Mouse (Mus musculus) natural killer cell, adult 2 months (primary cell): Measurements from ENCODE around the gene Dmgdh.

ENCODE experiments used
- DNase-seq, 2 experiments: peaks; one replicate each; pipeline ENCODE4 v3.0.0; 2022; ENCODE audit warnings: low spot score in 2 of 2

Gene Dmgdh

GRCm38 (mm10) chr13:93710325-93710724 lies 36.1 kb downstream of the Dmgdh start:
- DNase-seq = no peak

DNA sequence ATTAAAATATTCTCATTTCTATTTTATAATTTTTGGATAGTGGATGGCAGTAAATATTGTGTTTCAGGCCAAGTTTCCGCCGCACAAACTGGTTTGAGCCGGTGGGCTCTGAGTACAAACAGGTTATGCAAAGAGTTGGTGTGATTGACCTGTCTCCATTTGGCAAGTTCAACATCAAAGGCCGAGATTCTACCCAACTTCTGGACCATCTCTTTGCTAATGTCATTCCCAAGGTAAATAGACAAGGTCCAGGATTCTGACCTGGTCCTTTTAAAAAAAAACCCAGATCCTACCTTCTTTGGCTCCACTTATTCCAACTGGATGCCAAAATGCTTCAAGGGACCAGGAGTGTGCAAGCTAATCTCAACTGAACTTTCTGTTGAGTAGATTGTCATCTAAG lies 37.0 kb downstream of the Dmgdh start:
- DNase-seq = no peak

DNA sequence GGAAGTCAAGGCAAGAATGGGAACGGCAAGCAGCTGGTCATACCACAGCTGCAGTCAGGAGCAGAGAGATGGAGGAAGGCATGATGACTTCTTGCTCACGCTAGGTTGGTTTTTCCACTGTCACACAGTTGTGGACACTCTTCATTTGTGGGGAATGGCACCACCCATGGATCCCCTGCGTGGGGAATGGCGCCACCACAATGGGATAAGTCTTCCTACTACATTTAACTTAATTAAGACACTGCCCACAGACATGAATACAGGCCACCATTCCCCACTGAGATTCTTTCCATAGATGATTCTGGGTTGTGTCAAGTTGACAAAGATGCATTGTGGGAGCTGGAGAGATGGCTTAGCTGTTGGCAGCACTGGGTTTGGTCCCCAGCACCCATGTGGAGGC lies 38.1 kb downstream of the Dmgdh start:
- no peak for DNase-seq

GRCm38 (mm10) chr13:93713826-93714225 lies 39.6 kb downstream of the Dmgdh start:
- DNase-seq = no peak

- DNase-seq = no peak
These were observed 42.9 kb downstream of the Dmgdh start for GRCm38 (mm10) chr13:93717113-93717512.

- peak in 1 of 2 experiments; percentile 3 for DNase-seq
These were observed 44.7 kb downstream of the Dmgdh start for GRCm38 (mm10) chr13:93718948-93719347.

DNA sequence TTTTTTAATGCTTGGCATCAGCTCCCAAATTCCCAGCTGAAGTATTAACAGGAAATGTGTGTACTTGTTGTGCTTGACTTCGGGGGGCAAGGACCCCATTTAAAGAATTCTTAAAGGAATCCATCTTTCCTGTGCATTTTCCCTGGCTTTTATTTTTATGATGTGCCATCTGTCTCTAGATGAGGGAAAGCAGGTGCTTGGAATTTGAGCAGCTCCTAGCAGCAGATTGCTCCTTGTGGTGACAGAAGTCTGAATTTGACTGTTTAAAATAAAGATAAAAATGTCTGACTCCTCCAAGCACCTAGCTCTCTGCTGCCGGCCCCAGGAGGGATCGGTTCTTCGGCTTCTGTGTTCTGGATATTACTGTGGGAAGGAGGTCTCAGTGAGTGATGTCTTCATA lies 47.7 kb downstream of the Dmgdh start:
- no peak for DNase-seq

DNA sequence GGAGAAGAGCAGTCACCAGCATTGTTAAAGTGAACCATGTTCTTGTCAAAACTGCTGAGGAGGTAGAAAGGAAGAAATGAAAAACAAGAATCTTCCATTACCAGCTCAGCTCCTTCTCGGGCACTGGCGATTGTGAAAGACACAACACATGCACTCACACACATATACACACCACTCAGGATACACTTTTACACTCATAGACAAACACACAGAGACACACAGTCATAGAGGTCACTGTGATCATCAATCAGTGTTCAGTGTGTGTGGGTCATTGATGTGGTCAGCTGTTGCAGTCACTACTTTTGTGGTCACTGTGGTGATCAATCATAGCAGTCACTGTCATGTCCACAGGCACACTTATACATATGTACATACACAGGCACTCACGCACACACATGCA lies 49.2 kb downstream of the Dmgdh start:
- DNase-seq = no peak

- no peak for DNase-seq
These were observed 50.0 kb downstream of the Dmgdh start for GRCm38 (mm10) chr13:93724206-93724605.

GRCm38 (mm10) chr13:93735131-93735636 lies 61.0 kb downstream of the Dmgdh start:
- DNase-seq = no peak

GRCm38 (mm10) chr13:93744118-93744517 lies 69.9 kb downstream of the Dmgdh start:
- no peak for DNase-seq

DNA sequence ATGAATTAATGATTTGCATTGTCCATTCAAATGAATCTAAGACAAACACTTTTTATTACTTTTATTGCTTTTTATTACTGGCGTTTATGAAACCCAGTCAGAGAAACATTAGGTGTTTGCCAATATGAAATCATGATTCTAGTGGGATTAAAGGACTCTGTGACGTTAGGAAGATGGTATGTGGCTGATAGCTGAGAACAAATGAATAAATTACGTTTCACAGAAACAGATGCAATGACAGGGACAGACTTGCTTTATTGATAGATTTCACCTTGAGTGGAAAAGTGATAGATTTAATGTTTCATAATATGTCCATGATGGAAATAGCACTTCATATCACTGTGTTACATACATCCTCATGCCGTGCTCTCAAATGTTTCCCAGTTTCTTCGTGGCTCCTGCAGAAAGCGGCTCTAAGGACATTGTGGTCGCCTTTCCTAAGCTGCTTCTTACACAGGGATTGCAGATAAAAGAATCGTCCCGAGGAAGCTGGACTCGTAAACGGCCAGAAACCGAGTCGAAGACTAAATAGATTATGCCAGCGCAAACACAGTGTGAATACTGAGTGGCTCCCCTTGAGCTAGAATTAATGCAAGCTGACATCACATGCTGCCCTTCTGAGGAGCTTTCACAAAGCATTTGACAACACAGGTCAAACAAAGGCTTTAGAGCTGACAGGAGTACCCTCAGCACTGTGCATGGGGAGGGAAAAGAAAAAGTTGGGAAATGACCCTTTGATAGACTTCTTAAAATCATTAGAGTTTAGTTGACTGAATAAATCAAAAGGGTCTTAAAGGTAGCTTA lies 78.6 kb downstream of the Dmgdh start:
- no peak for DNase-seq

DNA sequence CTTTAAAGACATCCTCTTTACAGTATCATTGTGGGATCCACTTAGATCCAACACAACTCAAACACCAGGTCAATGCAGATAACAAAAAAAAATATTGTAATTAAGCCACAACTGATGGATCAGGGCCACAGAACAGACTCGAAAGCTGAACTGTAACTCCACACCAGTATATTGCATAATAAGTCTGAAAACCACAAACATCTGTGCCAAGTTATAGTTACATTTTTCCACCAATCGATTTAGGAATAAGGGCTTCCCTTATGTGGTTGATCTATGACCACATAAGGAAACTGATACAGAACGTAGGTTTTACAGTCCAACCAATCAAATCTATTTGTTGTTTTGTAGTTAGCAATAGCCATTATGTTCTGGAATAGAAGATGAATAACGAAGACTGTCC lies 80.9 kb downstream of the Dmgdh start:
- no peak for DNase-seq

DNA sequence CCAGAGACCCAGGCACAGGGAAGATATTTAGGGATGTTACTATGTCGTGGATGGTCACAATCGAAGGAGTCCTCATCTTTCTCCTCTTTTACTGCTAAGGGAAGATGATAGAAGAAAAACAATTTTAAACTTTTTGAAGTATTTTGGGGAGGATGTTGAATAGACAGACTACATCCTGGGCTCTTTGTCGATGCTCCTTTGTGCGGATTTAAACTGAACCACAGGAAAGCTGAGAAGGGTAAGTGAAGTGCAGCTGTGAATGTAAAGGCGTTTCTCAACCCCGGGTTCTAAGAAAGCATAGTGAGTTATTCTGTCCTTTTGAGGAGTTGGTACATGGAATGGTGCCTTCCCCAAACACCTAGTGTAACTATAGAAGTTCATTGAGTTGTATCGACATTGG lies 82.4 kb downstream of the Dmgdh start:
- DNase-seq = no peak

- DNase-seq = no peak
These were observed 83.3 kb downstream of the Dmgdh start for GRCm38 (mm10) chr13:93757514-93757913.

DNA sequence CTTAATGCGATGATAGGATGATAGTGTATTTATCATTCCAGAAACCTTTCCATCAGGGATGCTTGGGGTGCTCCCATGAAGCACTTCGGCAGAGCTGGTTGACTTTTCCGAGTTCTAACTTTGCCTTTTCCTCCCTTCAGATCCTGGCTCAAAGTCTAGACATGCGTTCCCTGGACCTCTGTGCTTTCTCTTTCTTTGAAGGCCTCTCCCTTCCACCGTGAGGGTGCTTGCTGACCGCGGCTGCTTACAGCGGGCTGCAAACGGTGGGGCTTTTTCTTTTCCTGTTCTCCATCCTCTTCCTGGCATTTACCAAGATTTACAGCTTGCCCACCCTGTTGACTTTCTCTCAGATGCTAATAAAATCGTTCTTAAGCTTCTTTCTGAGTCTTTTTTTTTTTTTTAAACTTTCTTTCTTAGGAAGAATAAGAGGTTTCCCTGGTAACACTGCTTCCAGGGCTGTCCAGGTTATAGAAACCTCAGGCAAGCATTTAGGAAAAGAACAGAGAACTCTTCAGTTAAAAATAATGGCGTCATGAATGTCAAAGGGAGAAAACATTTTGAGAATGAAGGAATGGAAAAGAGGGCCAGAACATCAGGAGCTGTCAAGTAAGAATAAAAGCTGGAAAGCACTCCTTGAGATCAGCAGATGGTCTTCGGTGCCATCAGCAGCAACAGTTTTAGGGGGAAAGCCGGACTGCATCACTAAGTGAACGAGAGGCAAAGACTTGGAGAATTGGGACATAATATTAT lies 84.1 kb downstream of the Dmgdh start:
- no peak for DNase-seq

GRCm38 (mm10) chr13:93761831-93762230 lies 87.6 kb downstream of the Dmgdh start:
- DNase-seq = no peak

DNA sequence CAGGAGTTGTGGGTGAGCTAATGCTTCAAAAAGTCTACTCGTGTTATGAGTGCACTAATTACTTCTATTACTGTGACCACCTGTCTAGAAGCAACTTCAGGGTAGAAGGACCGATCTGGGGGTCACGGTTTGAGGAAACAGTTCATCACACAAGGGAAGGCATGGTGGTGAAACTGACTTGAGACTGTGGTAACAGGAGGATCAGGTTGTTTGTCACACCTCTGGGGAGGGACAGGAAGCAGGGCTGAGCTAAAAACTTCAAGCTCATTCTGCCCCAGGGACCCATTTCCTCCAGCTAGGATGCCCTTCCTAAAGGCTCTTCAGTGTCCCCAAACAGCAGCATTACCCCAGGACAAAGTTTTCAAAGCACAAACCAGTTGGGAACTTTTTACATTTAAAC lies 88.6 kb downstream of the Dmgdh start:
- DNase-seq = peak; percentile 43 to 63

DNA sequence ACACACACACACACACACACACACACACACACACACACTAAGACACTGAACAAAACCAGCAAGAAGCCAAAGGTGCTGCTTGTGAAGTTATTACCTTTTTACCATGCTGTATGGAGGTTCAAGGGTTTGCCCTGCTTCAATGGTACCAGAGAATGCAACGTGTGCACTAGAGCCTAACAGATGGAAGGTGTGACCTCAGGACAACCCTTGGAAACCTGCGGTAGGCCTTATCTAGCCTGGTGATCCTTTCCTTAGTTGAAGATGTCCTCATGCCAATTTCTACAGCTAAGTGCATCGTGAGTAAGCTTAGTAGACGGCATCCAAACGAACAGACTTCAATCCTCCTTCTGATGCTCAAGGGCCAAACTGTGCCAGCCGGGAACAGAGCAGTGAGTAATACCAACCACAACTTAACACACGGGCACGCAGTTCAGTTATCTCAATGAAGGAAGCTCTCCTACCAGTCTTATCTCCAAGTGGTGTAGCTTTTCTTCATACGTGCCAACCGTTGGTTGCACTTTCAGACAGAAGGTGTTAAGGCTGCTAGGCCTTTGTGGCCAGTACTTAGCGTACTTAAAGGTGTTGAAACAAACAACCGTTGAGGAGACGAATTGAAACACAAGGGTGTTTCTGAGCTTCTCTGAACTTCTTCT lies 90.2 kb downstream of the Dmgdh start:
- DNase-seq = peak; percentile 65 to 82

DNA sequence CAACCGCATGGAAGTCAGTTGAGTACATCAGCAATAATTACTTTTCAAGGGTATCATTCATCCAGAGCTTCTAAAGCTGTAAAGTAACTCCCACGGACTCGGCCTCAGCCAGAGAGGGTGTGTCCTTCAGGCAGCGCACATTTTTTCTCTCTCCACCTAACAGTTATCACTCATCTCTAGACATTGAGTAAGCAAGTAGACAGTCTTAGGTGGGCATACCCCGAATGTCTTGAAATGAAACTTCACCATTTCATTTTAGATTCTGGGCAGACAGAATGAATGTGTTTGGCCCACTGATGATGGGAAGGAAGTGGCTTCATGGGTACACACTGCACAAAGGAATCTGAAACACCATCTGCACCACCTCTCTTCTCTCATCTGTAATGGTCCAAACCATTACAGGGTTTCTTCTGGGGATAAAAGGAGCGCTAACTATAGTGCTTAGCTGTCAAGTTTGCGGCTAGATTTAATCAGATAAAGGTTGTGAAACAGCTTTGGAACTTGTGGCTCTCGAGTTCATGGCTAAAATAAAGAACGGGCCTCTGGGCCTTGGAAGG lies 96.9 kb downstream of the Dmgdh start:
- DNase-seq = peak; percentile 64 to 84

DNA sequence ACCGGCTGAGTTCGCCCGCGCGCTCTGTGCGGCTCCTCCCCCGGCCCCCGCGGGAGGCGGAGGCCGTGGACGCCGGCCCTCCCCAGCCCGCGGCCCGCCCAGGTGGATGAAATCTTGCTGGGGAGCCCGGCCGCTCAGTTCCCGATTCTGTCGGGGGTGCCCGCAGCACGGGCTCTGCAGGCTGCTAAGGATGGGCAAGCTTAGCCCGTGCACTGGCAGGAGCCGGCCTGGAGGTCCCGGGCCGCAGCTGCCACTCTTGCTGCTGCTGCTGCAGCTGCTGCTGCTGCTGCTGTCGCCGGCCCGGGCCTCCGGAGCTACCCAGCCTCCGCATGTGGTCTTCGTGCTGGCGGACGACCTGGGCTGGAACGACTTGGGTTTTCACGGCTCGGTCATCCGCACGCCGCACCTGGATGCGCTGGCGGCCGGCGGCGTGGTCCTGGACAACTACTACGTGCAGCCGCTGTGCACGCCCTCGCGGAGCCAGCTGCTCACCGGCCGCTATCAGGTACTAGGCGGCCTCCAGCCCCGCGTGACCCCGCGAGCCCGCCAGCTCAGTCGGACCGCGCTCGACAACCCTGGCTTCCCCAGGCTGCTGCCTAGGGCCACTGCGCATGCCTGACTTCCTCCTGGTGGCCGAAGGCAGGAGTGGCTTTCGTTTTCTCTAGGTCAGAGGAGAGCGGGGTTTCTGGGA lies 97.5 kb downstream of the Dmgdh start, which contains the start of gene Arsb:
TSS of gene Arsb (plus strand) at position 43 of the 691 bp plus-strand sequence.
- peak; percentile 84 for DNase-seq

- no peak for DNase-seq
These were observed 98.0 kb downstream of the Dmgdh start for GRCm38 (mm10) chr13:93772279-93772636.
